Mouse (Mus musculus): ENCODE measurements around the gene Ehbp1. TPM values are rescaled to one million over a fixed set of nuclear protein-coding genes. Genes with fewer than 3 reads are reported as not detected.

Gene Ehbp1
- 12.6 and 14.3 TPM in 2 replicates for polyA plus RNA-seq (2016; fragmentation: Nextera tagmentation; extraction: Ambion mirVana)

- 49% methylated on average over 2 of the region's 2 CpGs for WGBS
- no peaks in the 10 kb centered on the region for H3K36me3 ChIP-seq
- no peak within 1 kb of the TSS for H3K27ac ChIP-seq
- no peaks in the 10 kb centered on the region for H3K9me3 ChIP-seq
- no peaks in the 10 kb centered on the region for H3K27me3 ChIP-seq
- ATAC-seq (ENCODE audit: insufficient number of reproducible peaks, insufficient read depth, low FRiP score, low TSS enrichment), result no peak
- H3K4me1 ChIP-seq, result peaks cover 13% of the 10 kb centered on the region
- H3K4me2 ChIP-seq (replicated peaks), result no peak within 1 kb of the TSS
- no peak within 1 kb of the TSS for H3K4me3 ChIP-seq
- H3K9ac ChIP-seq, result no peak within 1 kb of the TSS
These were observed at the start of gene Ehbp1 for GRCm38 (mm10) chr11:22342242-22343207. Gene Ehbp1, minus strand, starts transcription at chr11:22342292.

GRCm38 (mm10) chr11:22387472-22388098 lies 45.5 kb upstream of the Ehbp1 start:
- Histone ChIP-seq H3K27ac (no peak overlapping the region), H3K4me1 (no peaks in the 10 kb centered on the region), H3K27me3 (no peaks in the 10 kb centered on the region), H3K4me3 (no peak overlapping the region), H3K36me3 (no peaks in the 10 kb centered on the region), H3K4me2 (replicated peaks) (no peak overlapping the region), H3K9me3 (no peaks in the 10 kb centered on the region), H3K9ac (no peak overlapping the region)
- 75% methylated on average over 6 of the region's 6 CpGs for WGBS
- no peak for ATAC-seq (ENCODE audit: insufficient number of reproducible peaks, insufficient read depth, low FRiP score, low TSS enrichment)

- Histone ChIP-seq H3K4me3 (no peak overlapping the region), H3K9me3 (no peaks in the 10 kb centered on the region), H3K36me3 (no peaks in the 10 kb centered on the region), H3K4me1 (no peaks in the 10 kb centered on the region), H3K27ac (no peak overlapping the region), H3K27me3 (no peaks in the 10 kb centered on the region), H3K4me2 (replicated peaks) (no peak overlapping the region), H3K9ac (no peak overlapping the region)
- no peak for ATAC-seq (ENCODE audit: insufficient number of reproducible peaks, insufficient read depth, low FRiP score, low TSS enrichment)
- WGBS, result 85% methylated on average over 1 of the region's 1 CpGs
These were observed 41.4 kb upstream of the Ehbp1 start for GRCm38 (mm10) chr11:22383532-22383931.

- no peak for ATAC-seq (ENCODE audit: insufficient number of reproducible peaks, insufficient read depth, low FRiP score, low TSS enrichment)
- Histone ChIP-seq H3K9me3 (no peaks in the 10 kb centered on the region), H3K27me3 (no peaks in the 10 kb centered on the region), H3K4me2 (replicated peaks) (no peak overlapping the region), H3K4me1 (no peaks in the 10 kb centered on the region), H3K9ac (no peak overlapping the region), H3K4me3 (no peak overlapping the region), H3K27ac (no peak overlapping the region), H3K36me3 (no peaks in the 10 kb centered on the region)
- 77% methylated on average over 2 of the region's 2 CpGs for WGBS
These were observed 32.7 kb upstream of the Ehbp1 start for GRCm38 (mm10) chr11:22374811-22375210.

GRCm38 (mm10) chr11:22373290-22373674 lies 31.2 kb upstream of the Ehbp1 start:
- H3K36me3 ChIP-seq, result no peaks in the 10 kb centered on the region
- no peak overlapping the region for H3K9ac ChIP-seq
- no peak for ATAC-seq (ENCODE audit: insufficient number of reproducible peaks, insufficient read depth, low FRiP score, low TSS enrichment)
- no peak overlapping the region for H3K4me3 ChIP-seq
- no peaks in the 10 kb centered on the region for H3K9me3 ChIP-seq
- H3K27me3 ChIP-seq, result no peaks in the 10 kb centered on the region
- no peaks in the 10 kb centered on the region for H3K4me1 ChIP-seq
- H3K4me2 ChIP-seq (replicated peaks), result no peak overlapping the region
- H3K27ac ChIP-seq, result no peak overlapping the region
- WGBS, result 76% methylated on average over 3 of the region's 3 CpGs

- no peaks in the 10 kb centered on the region for H3K27me3 ChIP-seq
- no peak overlapping the region for H3K27ac ChIP-seq
- no peaks in the 10 kb centered on the region for H3K4me1 ChIP-seq
- 0 out of 2 replicates have a peak, but pooled peaks have one; percentile 52 for ATAC-seq (ENCODE audit: insufficient number of reproducible peaks, insufficient read depth, low FRiP score, low TSS enrichment)
- H3K36me3 ChIP-seq, result no peaks in the 10 kb centered on the region
- no peak overlapping the region for H3K4me2 ChIP-seq (replicated peaks)
- H3K9me3 ChIP-seq, result no peaks in the 10 kb centered on the region
- WGBS, result 87% methylated on average over 1 of the region's 1 CpGs
- no peak overlapping the region for H3K9ac ChIP-seq
- H3K4me3 ChIP-seq, result no peak overlapping the region
These were observed 30.7 kb upstream of the Ehbp1 start for GRCm38 (mm10) chr11:22372609-22373289.

GRCm38 (mm10) chr11:22369841-22370240 lies 27.7 kb upstream of the Ehbp1 start:
- Histone ChIP-seq H3K4me1 (no peaks in the 10 kb centered on the region), H3K4me2 (replicated peaks) (no peak overlapping the region), H3K27ac (no peak overlapping the region), H3K36me3 (no peaks in the 10 kb centered on the region), H3K4me3 (no peak overlapping the region), H3K27me3 (no peaks in the 10 kb centered on the region), H3K9ac (no peak overlapping the region), H3K9me3 (no peaks in the 10 kb centered on the region)
- ATAC-seq (ENCODE audit: insufficient number of reproducible peaks, insufficient read depth, low FRiP score, low TSS enrichment), result no peak
- 77% methylated on average over 2 of the region's 2 CpGs for WGBS

GRCm38 (mm10) chr11:22368621-22369020 lies 26.5 kb upstream of the Ehbp1 start:
- Histone ChIP-seq H3K9me3 (no peaks in the 10 kb centered on the region), H3K9ac (no peak overlapping the region), H3K27ac (no peak overlapping the region), H3K27me3 (no peaks in the 10 kb centered on the region), H3K4me2 (replicated peaks) (no peak overlapping the region), H3K36me3 (no peaks in the 10 kb centered on the region), H3K4me3 (no peak overlapping the region), H3K4me1 (no peaks in the 10 kb centered on the region)
- ATAC-seq (ENCODE audit: insufficient number of reproducible peaks, insufficient read depth, low FRiP score, low TSS enrichment), result no peak
- WGBS, result 85% methylated on average over 3 of the region's 3 CpGs

- Histone ChIP-seq H3K27me3 (no peaks in the 10 kb centered on the region), H3K9ac (no peak overlapping the region), H3K36me3 (no peaks in the 10 kb centered on the region), H3K27ac (no peak overlapping the region), H3K9me3 (no peaks in the 10 kb centered on the region), H3K4me1 (no peaks in the 10 kb centered on the region), H3K4me3 (no peak overlapping the region), H3K4me2 (replicated peaks) (no peak overlapping the region)
- no peak for ATAC-seq (ENCODE audit: insufficient number of reproducible peaks, insufficient read depth, low FRiP score, low TSS enrichment)
- WGBS, result 75% methylated on average over 2 of the region's 2 CpGs
These were observed 24.4 kb upstream of the Ehbp1 start for GRCm38 (mm10) chr11:22366486-22366885.

GRCm38 (mm10) chr11:22353962-22354621 lies 12.0 kb upstream of the Ehbp1 start:
- WGBS, result 84% methylated on average over 6 of the region's 6 CpGs
- Histone ChIP-seq H3K9me3 (no peaks in the 10 kb centered on the region), H3K36me3 (no peaks in the 10 kb centered on the region), H3K27ac (no peak overlapping the region), H3K4me3 (no peak overlapping the region), H3K4me1 (no peaks in the 10 kb centered on the region), H3K4me2 (replicated peaks) (no peak overlapping the region), H3K9ac (no peak overlapping the region), H3K27me3 (no peaks in the 10 kb centered on the region)
- no peak for ATAC-seq (ENCODE audit: insufficient number of reproducible peaks, insufficient read depth, low FRiP score, low TSS enrichment)

GRCm38 (mm10) chr11:22349945-22350344 lies 7.9 kb upstream of the Ehbp1 start:
- Histone ChIP-seq H3K4me3 (no peak overlapping the region), H3K4me2 (replicated peaks) (no peak overlapping the region), H3K36me3 (no peaks in the 10 kb centered on the region), H3K4me1 (peaks cover 25% of the 10 kb centered on the region), H3K9me3 (no peaks in the 10 kb centered on the region), H3K9ac (no peak overlapping the region), H3K27me3 (no peaks in the 10 kb centered on the region), H3K27ac (no peak overlapping the region)
- ATAC-seq (ENCODE audit: insufficient number of reproducible peaks, insufficient read depth, low FRiP score, low TSS enrichment), result no peak
- WGBS, result 52% methylated on average over 2 of the region's 2 CpGs
